Mouse (Mus musculus) forebrain, embryonic 13.5 days (tissue): ENCODE results near the gene 1810065E05Rik. TPM values are rescaled to one million over a fixed set of nuclear protein-coding genes. Genes with fewer than 3 reads are reported as not detected.

ENCODE experiments used
- ATAC-seq: fragments of 200-750 bp; cut with Nextera tagmentation; 2 replicates; pipeline ENCODE4 v1.8.0; 2017
- H3K27ac ChIP-seq: fragments of 300-500 bp; sonication (generic); 2 replicates; pipeline ENCODE4 v1.5.1; 2015; ENCODE audit warnings: inconsistent platforms, mild to moderate bottlenecking, moderate library complexity
- H3K27me3 ChIP-seq: fragments of 300-500 bp; sonication (generic); 2 replicates; pipeline ENCODE4 v1.6.1; 2015; ENCODE audit warnings: mild to moderate bottlenecking, inconsistent platforms
- H3K36me3 ChIP-seq: fragments of 300-500 bp; sonication (generic); 2 replicates; pipeline ENCODE4 v1.6.1; 2015; ENCODE audit warnings: mild to moderate bottlenecking, inconsistent platforms; ENCODE audit not compliant: poor library complexity, severe bottlenecking
- H3K4me1 ChIP-seq: fragments of 300-500 bp; sonication (generic); 2 replicates; pipeline ENCODE4 v1.6.1; 2015; ENCODE audit warnings: inconsistent platforms
- H3K4me2 ChIP-seq: fragments of 300-500 bp; sonication (generic); 2 replicates; pipeline ENCODE4 v1.6.1; 2015; ENCODE audit warnings: inconsistent platforms, mild to moderate bottlenecking, moderate library complexity
- H3K4me3 ChIP-seq: fragments of 300-500 bp; sonication (generic); 2 replicates; pipeline ENCODE4 v1.5.1; 2015; ENCODE audit warnings: mild to moderate bottlenecking, inconsistent platforms
- H3K9ac ChIP-seq: fragments of 300-500 bp; sonication (generic); 2 replicates; pipeline ENCODE4 v1.6.1; 2015; ENCODE audit warnings: mild to moderate bottlenecking, inconsistent platforms
- H3K9me3 ChIP-seq: fragments of 300-500 bp; sonication (generic); replicated peaks from 2 replicates; pipeline ENCODE4 v1.6.1; 2016; ENCODE audit warnings: inconsistent platforms
- WGBS: fragments of 180-500 bp; shearing (Covaris S2); methylation state at CpG from one replicate; pipeline ENCODE4 v1.1.7; 2015; 5-methylcytosine and 5-hydroxymethylcytosine counted together
- polyA plus RNA-seq: library from polyadenylated mRNA; unstranded; fragments of >200 nt; fragmentation: Nextera tagmentation; extraction: Ambion mirVana; gene quantifications from 2 replicates; pipeline ENCODE4 v1.2.1, GENCODE M21; 2015

The 1810065E05Rik gene
- polyA plus RNA-seq, 1 experiment from 2014 or later = not detected

- no peaks in the 10 kb centered on the region for H3K36me3 ChIP-seq
- no peak within 1 kb of the TSS for H3K9ac ChIP-seq
- no peak within 1 kb of the TSS for H3K4me2 ChIP-seq
- ATAC-seq = no peak
- H3K9me3 ChIP-seq = peaks cover 10% of the 10 kb centered on the region; the same call in 1 of the 2 replicates
- H3K4me1 ChIP-seq = no peaks in the 10 kb centered on the region
- no peak within 1 kb of the TSS for H3K4me3 ChIP-seq
- H3K27me3 ChIP-seq = no peaks in the 10 kb centered on the region
- no peak within 1 kb of the TSS for H3K27ac ChIP-seq
- 96% methylated on average over 9 of the region's 9 CpGs for WGBS
Observed at GRCm38 (mm10) chr11:58452759-58453158, 31.8 kb downstream of the 1810065E05Rik start, which contains the start of gene Lypd9. Gene Lypd9, minus strand, starts transcription at chr11:58452923.

DNA sequence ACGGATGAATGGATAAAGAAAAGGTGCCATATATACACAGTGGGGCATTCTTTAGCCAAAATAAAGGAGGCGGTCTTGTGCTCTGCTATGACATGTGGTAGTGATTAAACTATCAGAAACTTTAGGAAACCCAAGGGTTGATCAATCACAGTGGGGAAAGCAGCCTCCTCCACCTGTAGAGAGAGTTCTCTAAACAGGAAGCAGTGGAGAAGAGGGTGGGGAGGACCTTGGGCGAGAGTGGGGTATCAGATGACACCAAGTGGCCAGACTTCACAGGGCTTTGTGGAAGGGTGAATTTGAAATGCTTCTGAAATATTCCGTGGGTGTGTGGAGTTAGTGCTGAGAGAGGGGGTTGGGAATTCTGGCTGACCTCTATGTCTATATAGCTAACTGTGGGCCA is 32.7 kb downstream of the 1810065E05Rik start:
- no peaks in the 10 kb centered on the region for H3K27me3 ChIP-seq
- 72% methylated on average over 4 of the region's 4 CpGs for WGBS
- H3K4me3 ChIP-seq = no peak overlapping the region
- ATAC-seq = no peak
- H3K9me3 ChIP-seq = peaks cover 4% of the 10 kb centered on the region; the same call in 1 of the 2 replicates
- H3K4me1 ChIP-seq = no peaks in the 10 kb centered on the region
- H3K4me2 ChIP-seq = no peak overlapping the region
- no peak overlapping the region for H3K27ac ChIP-seq
- no peak overlapping the region for H3K9ac ChIP-seq
- H3K36me3 ChIP-seq = no peaks in the 10 kb centered on the region

GRCm38 (mm10) chr11:58462170-58462569 is 41.3 kb downstream of the 1810065E05Rik start, which contains the start of gene Olfr30:
Gene Olfr30, minus strand, starts transcription at chr11:58462270.
- no peak for ATAC-seq
- Histone ChIP-seq H3K4me1 (no peaks in the 10 kb centered on the region), H3K9me3 (no peaks in the 10 kb centered on the region), H3K4me3 (no peak within 1 kb of the TSS), H3K36me3 (no peaks in the 10 kb centered on the region), H3K4me2 (no peak within 1 kb of the TSS), H3K9ac (no peak within 1 kb of the TSS), H3K27me3 (no peaks in the 10 kb centered on the region), H3K27ac (no peak within 1 kb of the TSS)

Other genes starting within 250 kb of the 1810065E05Rik start
- 119 and 135 TPM in 2 replicates for gene Mrpl22, start 249.4 kb upstream of the 1810065E05Rik start, polyA plus RNA-seq
- 0.83 and 0.94 TPM in 2 replicates for gene Igtp, start 221.6 kb upstream of the 1810065E05Rik start, polyA plus RNA-seq
- gene Irgm2, start 221.5 kb upstream of the 1810065E05Rik start, polyA plus RNA-seq = 0.29 and 0.49 TPM in 2 replicates
- gene 4930438A08Rik, start 146.3 kb upstream of the 1810065E05Rik start, polyA plus RNA-seq = not detected in 2 replicates
- 28.9 and 31.4 TPM in 2 replicates for gene Zfp692, start 114.0 kb upstream of the 1810065E05Rik start, polyA plus RNA-seq
- 38.1 and 40.5 TPM in 2 replicates for gene Zfp672, start 90.8 kb upstream of the 1810065E05Rik start, polyA plus RNA-seq
- 43.9 and 48.0 TPM in 2 replicates for gene Sh3bp5l, start 90.4 kb upstream of the 1810065E05Rik start, polyA plus RNA-seq
- gene Lypd8, start 42.1 kb upstream of the 1810065E05Rik start, polyA plus RNA-seq = 0.31 TPM in 1 of 2 replicates, not detected in the other
- not detected in 2 replicates for gene Gm12253, start 11.4 kb downstream of the 1810065E05Rik start, polyA plus RNA-seq
- gene Lypd9, start 31.8 kb downstream of the 1810065E05Rik start, polyA plus RNA-seq = not detected in 2 replicates
- gene Olfr30, start 41.2 kb downstream of the 1810065E05Rik start, polyA plus RNA-seq = not detected in 2 replicates
- gene Olfr332, start 71.4 kb downstream of the 1810065E05Rik start, polyA plus RNA-seq = not detected in 2 replicates
- not detected in 2 replicates for gene Olfr331, start 81.5 kb downstream of the 1810065E05Rik start, polyA plus RNA-seq
- not detected in 2 replicates for gene Olfr330, start 113.7 kb downstream of the 1810065E05Rik start, polyA plus RNA-seq
- gene Olfr329-ps, start 125.3 kb downstream of the 1810065E05Rik start, polyA plus RNA-seq = not detected in 2 replicates
- not detected in 2 replicates for gene Olfr328, start 134.5 kb downstream of the 1810065E05Rik start, polyA plus RNA-seq
- not detected in 2 replicates for gene Olfr224, start 149.4 kb downstream of the 1810065E05Rik start, polyA plus RNA-seq
- gene Olfr325, start 156.6 kb downstream of the 1810065E05Rik start, polyA plus RNA-seq = not detected in 2 replicates
- gene Olfr324, start 174.0 kb downstream of the 1810065E05Rik start, polyA plus RNA-seq = not detected in 2 replicates
- gene 2210407C18Rik, start 195.0 kb downstream of the 1810065E05Rik start, polyA plus RNA-seq = not detected in 2 replicates
- gene Olfr323, start 209.4 kb downstream of the 1810065E05Rik start, polyA plus RNA-seq = not detected in 2 replicates
- 0.10 TPM in 1 of 2 replicates, not detected in the other for gene Trim58, start 219.4 kb downstream of the 1810065E05Rik start, polyA plus RNA-seq
- gene Olfr322, start 237.7 kb downstream of the 1810065E05Rik start, polyA plus RNA-seq = not detected in 2 replicates